Mouse (Mus musculus) granulocyte monocyte progenitor cell, adult 5-6 weeks (primary cell): ENCODE results near the gene Plekho1. TPM values are rescaled to one million over a fixed set of nuclear protein-coding genes. Genes with fewer than 3 reads are reported as not detected.

Experiments
- ATAC-seq: replicated peaks from 2 replicates; pipeline ENCODE4 v1.8.0; 2016; ENCODE audit warnings: mild to moderate bottlenecking, moderate TSS enrichment, inconsistent platforms; ENCODE audit not compliant: poor library complexity, severe bottlenecking
- total RNA-seq, 2 experiments: library from RNA; stranded (forward) in 1 of 2; stranded (reverse) in 1 of 2; fragments of 200-712, 200-1000 nt in 1 of 2; fragments of >200 nt in 1 of 2; fragmentation: Nextera tagmentation in 1 of 2; gene quantifications; 2 replicates each; pipeline ENCODE4 v1.2.3; 2014 to 2017

Gene Plekho1
- total RNA-seq, 2 experiments from 2014 or later, result 30.2 to 59.7 TPM

DNA sequence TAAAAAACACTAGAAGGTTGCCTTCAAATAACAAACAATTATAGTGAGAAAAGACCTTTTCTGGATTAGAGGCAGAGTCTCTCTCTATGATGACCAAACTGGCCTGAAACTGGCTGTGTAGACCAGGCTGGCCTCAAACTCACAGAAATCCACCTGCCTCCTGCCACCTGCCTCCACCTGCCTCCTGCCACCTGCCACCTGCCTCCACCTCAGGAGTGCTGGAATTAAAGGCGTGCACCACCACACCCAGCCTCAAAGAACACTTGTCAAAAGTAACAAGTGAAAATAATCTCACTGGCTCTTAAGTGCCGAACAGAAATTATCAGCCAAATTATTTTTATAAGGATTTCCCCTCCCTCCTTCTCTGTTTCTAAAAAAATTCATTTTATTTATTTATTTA is 19.9 kb upstream of the Plekho1 start:
- ATAC-seq, result no peak

GRCm38 (mm10) chr3:96012805-96013204 is 17.0 kb upstream of the Plekho1 start:
- ATAC-seq, result no peak

- ATAC-seq, result no peak
Observed at GRCm38 (mm10) chr3:96008463-96008862, 12.7 kb upstream of the Plekho1 start.

- no peak for ATAC-seq
Observed at GRCm38 (mm10) chr3:96001560-96001959, 5.8 kb upstream of the Plekho1 start.

- ATAC-seq, result peak; percentile 88
Observed at GRCm38 (mm10) chr3:96000921-96001501, 5.2 kb upstream of the Plekho1 start.

DNA sequence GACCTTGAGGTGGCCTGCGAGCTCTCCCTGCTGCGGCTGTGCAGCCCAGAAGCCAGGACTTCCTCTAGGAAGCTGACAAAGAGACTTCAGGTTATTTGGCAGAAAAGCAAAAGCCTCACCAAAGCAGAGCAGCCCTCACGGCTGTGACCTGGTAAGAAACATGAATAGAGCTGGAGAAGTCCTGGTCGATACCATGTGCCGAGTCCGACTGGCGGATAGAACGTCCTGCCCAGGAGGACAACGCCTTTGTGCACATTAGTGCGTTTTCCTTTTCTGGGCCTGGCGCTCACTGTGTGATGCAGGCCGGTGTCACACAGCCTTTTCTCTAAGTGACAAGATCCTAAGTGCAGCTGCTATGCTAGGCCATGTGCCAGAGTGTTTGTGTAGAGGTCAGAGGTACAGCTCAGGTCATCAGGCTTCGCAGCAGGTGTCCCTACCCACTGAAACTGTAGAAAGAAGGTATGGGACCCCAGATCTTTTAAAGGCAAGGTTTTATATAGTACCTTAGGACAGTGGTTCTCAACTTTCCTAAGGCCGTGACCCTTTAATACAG is 4.4 kb upstream of the Plekho1 start:
- ATAC-seq, result no peak

GRCm38 (mm10) chr3:95999308-96000079 is 3.7 kb upstream of the Plekho1 start:
- ATAC-seq, result no peak

DNA sequence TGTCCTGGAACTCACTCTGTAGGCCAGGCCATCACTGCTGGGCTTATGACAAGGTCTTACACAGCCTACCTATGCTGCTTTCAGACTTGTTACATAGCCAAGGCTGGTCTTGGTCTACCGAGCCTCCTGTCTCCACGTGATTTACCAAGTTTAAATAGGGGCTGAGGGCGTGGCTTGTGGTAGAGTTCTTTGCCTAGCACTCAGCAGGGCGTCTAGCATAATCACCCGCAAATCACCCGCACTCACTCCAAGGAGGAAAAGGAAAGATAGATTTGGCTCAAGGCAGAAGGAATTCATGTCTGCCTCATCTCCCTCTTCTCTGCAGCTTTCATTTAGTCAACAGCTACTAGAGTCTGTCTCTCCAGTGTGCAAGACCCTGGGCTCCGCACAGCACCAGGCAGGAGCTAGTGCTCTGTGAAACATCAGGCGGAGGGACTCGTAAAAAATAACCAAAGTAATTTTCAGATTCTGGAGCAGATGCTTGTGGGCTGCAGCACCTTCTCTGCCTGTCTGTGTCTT is 1.5 kb upstream of the Plekho1 start:
- ATAC-seq, result no peak

DNA sequence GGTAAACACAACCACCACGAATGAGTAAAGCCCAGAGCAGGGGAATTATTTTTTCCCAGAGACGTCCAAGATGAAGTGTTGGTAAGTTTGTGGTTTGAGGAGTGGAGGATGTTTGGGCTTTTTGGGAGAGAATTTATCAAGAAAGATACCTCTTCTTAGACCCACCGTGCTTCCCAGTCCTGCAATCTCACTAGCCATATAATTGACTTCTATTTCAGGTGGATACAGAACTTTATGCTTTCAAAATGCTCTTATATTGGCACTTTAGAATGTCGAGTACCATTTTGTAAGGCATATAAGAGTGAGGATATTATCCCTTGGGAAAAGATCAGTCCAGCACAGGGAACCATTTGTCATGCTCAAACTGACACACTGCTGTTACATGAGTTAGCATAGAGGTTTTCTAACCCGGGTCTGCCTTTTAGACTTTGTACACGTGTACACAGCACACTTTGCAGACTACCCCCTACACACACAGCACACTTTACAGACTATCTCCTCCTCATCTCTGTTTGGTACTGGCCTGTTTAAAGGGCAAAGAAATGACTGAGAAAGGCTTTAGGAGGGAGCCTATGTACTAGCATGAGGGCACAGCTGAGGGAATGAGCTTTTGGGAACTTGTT is 761 bp upstream of the Plekho1 start:
- ATAC-seq, result no peak

DNA sequence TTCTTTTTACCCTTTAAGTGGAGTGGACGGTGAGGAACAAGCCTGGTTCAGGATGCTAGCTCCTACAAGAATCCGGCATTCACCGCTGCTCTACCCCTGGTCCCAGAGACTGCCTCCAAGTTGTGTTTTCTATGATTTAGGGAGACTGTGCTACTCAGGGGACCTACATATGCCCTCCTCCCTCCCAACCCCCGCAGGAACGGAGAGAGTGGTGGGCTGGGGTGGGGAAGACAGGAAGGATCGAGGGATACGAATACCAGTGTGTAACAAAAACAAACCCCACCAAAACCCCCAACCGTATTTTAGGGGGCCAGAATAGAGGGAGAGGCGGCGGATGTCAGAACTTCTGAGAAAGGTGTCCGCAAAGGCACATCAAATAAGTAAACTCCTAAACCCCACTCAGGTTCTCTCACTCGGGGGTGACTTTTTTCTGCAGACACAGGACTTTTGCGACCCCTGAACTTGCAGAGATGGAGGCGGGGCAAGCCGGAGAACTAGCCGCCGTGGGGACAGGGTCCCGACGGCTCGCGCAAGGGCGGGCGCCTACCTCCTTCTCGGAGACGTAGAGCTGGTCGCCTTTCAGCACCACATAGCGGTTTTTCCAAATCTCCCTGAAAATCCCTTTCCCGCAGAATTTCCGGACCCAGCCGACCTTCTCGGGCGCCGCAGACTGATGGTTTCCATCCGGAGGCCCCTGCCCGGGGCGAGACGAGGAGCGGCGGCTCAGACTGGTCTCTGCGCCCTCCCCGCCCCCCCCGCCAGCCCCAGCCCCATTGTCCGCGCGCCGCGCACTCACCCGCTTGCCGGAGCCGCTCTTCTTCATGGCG is 613 bp downstream of the Plekho1 start:
- ATAC-seq, result no peak

DNA sequence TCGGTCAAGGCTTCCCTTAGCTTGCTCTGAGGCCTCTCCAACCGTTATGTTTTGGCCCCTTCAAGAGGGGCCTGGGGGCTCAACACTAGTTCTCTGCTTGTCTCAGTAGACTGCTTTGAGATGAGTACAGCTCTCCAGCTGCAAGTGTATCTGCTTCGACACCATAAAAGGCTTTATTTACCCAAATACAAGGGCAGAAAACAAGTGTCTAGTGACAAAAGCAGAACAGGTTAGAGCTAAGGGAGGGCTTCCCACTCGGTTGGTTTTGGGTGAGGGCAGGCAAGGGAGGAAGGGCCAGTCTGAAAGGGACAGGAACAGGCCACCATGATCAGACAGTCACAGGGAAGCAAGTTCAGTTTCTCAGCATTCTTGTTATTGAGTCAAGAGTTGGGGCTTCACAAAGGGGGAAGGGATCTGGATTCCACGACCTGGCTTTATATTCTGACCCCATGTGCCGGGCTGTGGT is 1.4 kb downstream of the Plekho1 start:
- peak; percentile 33 for ATAC-seq

- no peak for ATAC-seq
Observed at GRCm38 (mm10) chr3:95993881-95994280, 1.9 kb downstream of the Plekho1 start.

- no peak for ATAC-seq
Observed at GRCm38 (mm10) chr3:95992990-95993603, 2.7 kb downstream of the Plekho1 start.

- ATAC-seq, result peak; percentile 57
Observed at GRCm38 (mm10) chr3:95990413-95990941, 5.3 kb downstream of the Plekho1 start.

GRCm38 (mm10) chr3:95988969-95989368 is 6.8 kb downstream of the Plekho1 start:
- ATAC-seq, result no peak

GRCm38 (mm10) chr3:95988138-95988537 is 7.7 kb downstream of the Plekho1 start:
- no peak for ATAC-seq

DNA sequence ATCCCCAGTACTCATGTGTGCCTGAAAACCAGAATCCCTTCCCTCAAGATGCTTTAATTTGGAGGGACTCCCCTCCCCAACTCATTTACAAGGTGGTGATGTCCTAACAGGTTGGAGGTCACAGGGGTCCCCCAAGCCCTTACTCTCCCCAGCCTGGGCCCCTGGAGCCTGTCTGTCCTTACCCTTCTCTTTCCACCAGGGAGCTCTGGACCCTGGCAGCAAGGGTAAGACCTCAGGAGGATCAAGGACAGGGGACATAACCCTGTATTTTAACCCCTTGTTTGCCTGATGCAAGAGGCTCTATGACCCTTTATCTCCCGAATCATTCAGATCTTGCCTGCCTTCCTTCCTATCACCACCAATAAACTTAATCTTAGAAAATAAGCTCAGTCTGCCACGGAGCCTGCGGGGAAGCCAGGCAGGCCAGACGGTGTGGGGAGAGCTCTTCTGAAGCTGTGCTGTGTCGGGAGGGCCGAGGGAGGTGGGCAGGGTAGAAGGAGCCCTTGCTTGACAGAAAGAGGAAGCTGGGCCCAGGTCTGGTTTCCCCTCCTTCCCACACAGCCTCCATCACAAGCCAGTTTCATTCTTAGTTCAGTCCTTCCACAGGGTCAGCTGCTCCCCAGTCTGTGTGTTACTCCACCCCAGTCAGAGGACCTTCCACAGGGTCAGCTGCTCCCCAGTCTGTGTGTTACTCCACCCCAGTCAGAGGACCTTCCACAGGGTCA is 8.3 kb downstream of the Plekho1 start:
- ATAC-seq, result peak; percentile 73

DNA sequence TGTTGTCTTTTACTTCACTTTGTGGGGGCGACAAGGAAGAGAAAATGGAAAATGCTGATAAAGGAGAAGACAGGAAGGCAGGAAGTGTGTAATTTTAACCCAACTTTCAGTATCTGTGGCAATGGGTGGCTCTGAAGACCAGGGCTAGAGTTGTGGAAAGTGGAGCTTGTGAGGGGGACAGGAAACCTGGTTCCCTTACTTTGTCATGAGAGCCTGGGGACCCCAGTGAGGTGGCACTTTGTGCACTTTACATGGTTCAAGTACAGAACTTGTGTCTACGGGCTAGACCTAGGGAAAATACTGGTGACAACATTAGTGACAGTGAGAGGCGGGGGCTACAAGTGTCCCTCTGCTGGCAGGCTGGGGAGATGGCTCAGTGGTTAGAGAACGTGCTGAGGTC is 8.8 kb downstream of the Plekho1 start:
- peak; percentile 5; the same call in 1 of the 2 replicates for ATAC-seq
